In the genomic region with DNA sequence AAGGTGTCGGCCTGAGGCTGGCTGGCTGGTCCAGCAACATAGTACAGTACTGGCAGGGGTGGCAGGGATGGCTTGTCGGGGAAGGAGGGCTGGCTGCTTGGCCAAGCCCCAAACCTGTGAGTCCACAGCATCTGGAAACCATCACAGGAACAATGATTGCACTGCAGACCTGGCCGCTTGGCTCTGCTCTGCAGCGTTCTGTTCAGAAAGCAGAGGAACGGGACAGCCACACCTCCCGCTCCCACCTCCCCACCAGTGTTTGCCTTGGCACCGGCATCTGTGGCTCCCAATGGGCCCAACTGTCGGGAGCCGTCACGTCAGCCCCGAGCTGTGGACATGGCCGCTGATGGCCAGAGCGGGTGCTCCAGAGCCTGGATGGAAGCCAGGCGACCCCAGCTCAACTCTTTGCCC, we compare ENCODE assay signal across 8 mouse cellular contexts. TPM values are rescaled to one million over a fixed set of nuclear protein-coding genes. Genes with fewer than 3 reads are reported as not detected.
DNase-seq lines count a peak whose midpoint lies in the region; ATAC-seq and TF ChIP-seq lines count a peak whose summit lies in the region.

No protein-coding gene starts in this region.

- no peak for TF ChIP-seq CTCF in left cerebral cortex, adult 2 months (IDR thresholded peaks at IDR 0.05)
- TF ChIP-seq CTCF in liver, adult 2 months (IDR thresholded peaks at IDR 0.05; ENCODE audit: low read depth, low read length) = 0 out of 2 replicates have a peak, but pooled peaks have one; percentile 9

- 0 out of 2 replicates have a peak overlapping the region, but pooled peaks have one; percentile 16 for H3K27ac ChIP-seq in left cerebral cortex, adult 2 months
- H3K27ac ChIP-seq in embryonic facial prominence, embryonic 13.5 days = peak overlapping the region; percentile 84
- peak overlapping the region; percentile 74 for H3K27ac ChIP-seq in heart, embryonic 16.5 days (ENCODE audit: low read length)
- peak overlapping the region; percentile 4; the same call in 1 of the 2 replicates for H3K27ac ChIP-seq in liver, adult 2 months (replicated peaks; ENCODE audit: insufficient read depth, low read depth, low read length)

- peaks cover 40% of the 10 kb centered on the region for H3K36me3 ChIP-seq in embryonic facial prominence, embryonic 13.5 days
- H3K36me3 ChIP-seq in heart, embryonic 16.5 days (ENCODE audit: control insufficient read depth, insufficient read depth) = peaks cover 8% of the 10 kb centered on the region; the same call in 1 of the 2 replicates
- H3K36me3 ChIP-seq in liver, adult 2 months (ENCODE audit: control insufficient read depth, insufficient read depth, low read length) = peaks cover 3% of the 10 kb centered on the region; the same call in 1 of the 2 replicates

- H3K9me3 ChIP-seq in embryonic facial prominence, embryonic 13.5 days = no peaks in the 10 kb centered on the region
- H3K9me3 ChIP-seq in heart, embryonic 16.5 days (replicated peaks; ENCODE audit: control insufficient read depth, low read length) = no peaks in the 10 kb centered on the region

- H3K9ac ChIP-seq in embryonic facial prominence, embryonic 13.5 days = peak overlapping the region; percentile 54
- H3K9ac ChIP-seq in heart, embryonic 16.5 days (ENCODE audit: low read length) = peak overlapping the region; percentile 37
- H3K9ac ChIP-seq in liver, adult 2 months (ENCODE audit: low read depth, low read length) = no peak overlapping the region

- WGBS in embryonic facial prominence, embryonic 13.5 days = 32% methylated on average over 14 of the region's 14 CpGs
- 20% methylated on average over 14 of the region's 14 CpGs for WGBS in heart, embryonic 16.5 days
- 21% methylated on average over 14 of the region's 14 CpGs for WGBS in liver, adult 2 months

- H3K79me2 ChIP-seq in liver, adult 2 months (ENCODE audit: control insufficient read depth, insufficient read depth, low read length) = peaks cover 12% of the 10 kb centered on the region

- H3K4me3 ChIP-seq in left cerebral cortex, adult 2 months = no peak overlapping the region
- no peak overlapping the region for H3K4me3 ChIP-seq in embryonic facial prominence, embryonic 13.5 days
- no peak overlapping the region for H3K4me3 ChIP-seq in heart, embryonic 16.5 days (ENCODE audit: low read length)
- H3K4me3 ChIP-seq in liver, adult 2 months (ENCODE audit: insufficient read depth, low read depth, low read length) = no peak overlapping the region

- H3K4me2 ChIP-seq in embryonic facial prominence, embryonic 13.5 days = peak overlapping the region; percentile 31
- 0 out of 2 replicates have a peak overlapping the region, but pooled peaks have one; percentile 6 for H3K4me2 ChIP-seq in heart, embryonic 16.5 days (ENCODE audit: low read depth, low read length)

- intact Hi-C loops in left cerebral cortex, adult 2 months (cut with DNase I) = no loop called here
- intact Hi-C loops in left cerebral cortex, postnatal 36 days (cut with DNase I) = no loop called here

- H3K4me1 ChIP-seq in embryonic facial prominence, embryonic 13.5 days = peaks cover 68% of the 10 kb centered on the region
- peaks cover 68% of the 10 kb centered on the region for H3K4me1 ChIP-seq in heart, embryonic 16.5 days (ENCODE audit: control insufficient read depth, insufficient read depth, low read length)
- H3K4me1 ChIP-seq in liver, adult 2 months (ENCODE audit: control insufficient read depth, insufficient read depth, low read length) = peaks cover 38% of the 10 kb centered on the region

- H3K27me3 ChIP-seq in embryonic facial prominence, embryonic 13.5 days = no peaks in the 10 kb centered on the region
- H3K27me3 ChIP-seq in heart, embryonic 16.5 days (ENCODE audit: control insufficient read depth, insufficient read depth, low read length) = no peaks in the 10 kb centered on the region
- H3K27me3 ChIP-seq in liver, adult 2 months (ENCODE audit: control insufficient read depth, insufficient read depth, low read length) = no peaks in the 10 kb centered on the region

- TF ChIP-seq POLR2A in liver, adult 2 months (IDR thresholded peaks at IDR 0.05; ENCODE audit: extremely low read depth, insufficient read depth, low read length) = no peak

- ATAC-seq in embryonic facial prominence, embryonic 13.5 days (ENCODE audit: insufficient number of reproducible peaks, insufficient read depth, low FRiP score, low TSS enrichment, low read depth) = 0 out of 2 replicates have a peak, but pooled peaks have one; percentile 58
- peak; percentile 71 for ATAC-seq in heart, embryonic 16.5 days (replicated peaks; ENCODE audit: extremely low read depth, insufficient read depth, low FRiP score)
- ATAC-seq in activated CD4-positive, CD25-positive, alpha-beta regulatory T cell, adult 4 months = no peak

- DNase-seq in left cerebral cortex, adult 2 months (ENCODE audit: extremely low spot score in 1 of 2, low spot score in 2 of 2) = peak in 1 of 2 experiments; percentile 33
- DNase-seq in left cerebral cortex, postnatal 36 days (ENCODE audit: low spot score in 2 of 2) = no peak
- peak; percentile 69 for DNase-seq in liver, adult 2 months (ENCODE audit: extremely low read depth, low read depth, low spot score)
- DNase-seq in spleen, postnatal 4 days (ENCODE audit: low spot score in 2 of 2) = no peak
- DNase-seq in cerebellum, adult 8-10 months = no peak

RNA-seq across cellular contexts. Expression of a gene that starts 30.2 kb away (rescaled TPM):
- 10 to 100 TPM; 47.0 TPM for total RNA-seq in left cerebral cortex, adult 2 months (2021)
- total RNA-seq in left cerebral cortex, postnatal 36 days (2021) = 10 to 100 TPM; 49.1 to 49.7 TPM
- 29.4 and 32.7 TPM in 2 replicates for polyA plus RNA-seq in embryonic facial prominence, embryonic 13.5 days (2015; fragmentation: Nextera tagmentation; extraction: Ambion mirVana)
- polyA plus RNA-seq in heart, embryonic 16.5 days (2015; fragmentation: Nextera tagmentation; extraction: Ambion mirVana) = 19.5 and 25.5 TPM in 2 replicates
- total RNA-seq in liver, adult 2 months (2014; rRNA removed) = 27.3 and 28.7 TPM in 2 replicates
- 53.0 and 57.7 TPM in 2 replicates for polyA plus RNA-seq in liver, adult 2 months (2012; rRNA removed)
- under 1 TPM; 0.37 to 0.54 TPM for polyA plus RNA-seq in activated CD4-positive, CD25-positive, alpha-beta regulatory T cell, adult 4 months (2017; shearing (Covaris generic))

RNA-seq across cellular contexts. Expression of a gene that starts 44.6 kb away (rescaled TPM):
- 10 to 100 TPM; 24.0 to 24.3 TPM for total RNA-seq in left cerebral cortex, adult 2 months (2021)
- total RNA-seq in left cerebral cortex, postnatal 36 days (2021) = 10 to 100 TPM; 21.2 to 25.0 TPM
- 31.4 and 34.1 TPM in 2 replicates for polyA plus RNA-seq in embryonic facial prominence, embryonic 13.5 days (2015; fragmentation: Nextera tagmentation; extraction: Ambion mirVana)
- 118 and 121 TPM in 2 replicates for polyA plus RNA-seq in heart, embryonic 16.5 days (2015; fragmentation: Nextera tagmentation; extraction: Ambion mirVana)
- total RNA-seq in liver, adult 2 months (2014; rRNA removed) = 19.4 and 31.1 TPM in 2 replicates
- 76.3 and 80.6 TPM in 2 replicates for polyA plus RNA-seq in liver, adult 2 months (2012; rRNA removed)
- polyA plus RNA-seq in activated CD4-positive, CD25-positive, alpha-beta regulatory T cell, adult 4 months (2017; shearing (Covaris generic)) = 10 to 100 TPM; 23.8 to 28.5 TPM

Comparison
In these comparisons a context has a peak if more than half of its experiments do, and no peak if none do; other contexts are left out.
1. H3K27ac ChIP-seq: peak in every context shown above with its lines; median percentile 84 in embryonic facial prominence, embryonic 13.5 days; 74 in heart, embryonic 16.5 days; 16 in left cerebral cortex, adult 2 months; 4 in liver, adult 2 months.
2. RNA of a gene that starts 30.2 kb away (polyA plus RNA-seq): 53.0 to 57.7 TPM in liver, adult 2 months, 29.4 to 32.7 TPM in embryonic facial prominence, embryonic 13.5 days and 19.5 to 25.5 TPM in heart, embryonic 16.5 days; 0.37 to 0.54 TPM in activated CD4-positive, CD25-positive, alpha-beta regulatory T cell, adult 4 months; every median in the first group is over 10 times any median in the second.